Mouse (Mus musculus): ENCODE results near the gene Itgb4. TPM values are rescaled to one million over a fixed set of nuclear protein-coding genes. Genes with fewer than 3 reads are reported as not detected.

Itgb4 gene
- polyA plus RNA-seq, 1 experiment from 2014 or later, result 0.72 TPM

- Histone ChIP-seq H3K4me3 (ENCODE audit: low read depth, low read length) (no peak overlapping the region), H3K9ac (ENCODE audit: low read length) (no peak overlapping the region), H3K27me3 (ENCODE audit: control insufficient read depth, insufficient read depth, low read length) (no peaks in the 10 kb centered on the region), H3K36me3 (ENCODE audit: control insufficient read depth, insufficient read depth, low read length) (peaks cover 69% of the 10 kb centered on the region), H3K27ac (ENCODE audit: low read depth, low read length) (no peak overlapping the region), H3K4me1 (ENCODE audit: control insufficient read depth, insufficient read depth, low read length) (no peaks in the 10 kb centered on the region), H3K9me3 (ENCODE audit: control insufficient read depth, low read length) (peaks cover 3% of the 10 kb centered on the region; the same call in 1 of the 2 replicates), H3K4me2 (ENCODE audit: low read depth) (no peak overlapping the region)
- DNase-seq (ENCODE audit: low spot score) (no peak), ATAC-seq (ENCODE audit: insufficient read depth, low FRiP score, low TSS enrichment) (no peak)
- 95% methylated on average over 9 of the region's 9 CpGs for WGBS
Observed at GRCm38 (mm10) chr11:116053510-116054229, 79.2 kb downstream of the Itgb4 start.

- no peak for ATAC-seq (ENCODE audit: insufficient read depth, low FRiP score, low TSS enrichment)
- no peak overlapping the region for H3K4me3 ChIP-seq (ENCODE audit: low read depth, low read length)
- peaks cover 61% of the 10 kb centered on the region for H3K36me3 ChIP-seq (ENCODE audit: control insufficient read depth, insufficient read depth, low read length)
- H3K27me3 ChIP-seq (ENCODE audit: control insufficient read depth, insufficient read depth, low read length), result no peaks in the 10 kb centered on the region
- H3K4me1 ChIP-seq (ENCODE audit: control insufficient read depth, insufficient read depth, low read length), result no peaks in the 10 kb centered on the region
- WGBS, result 93% methylated on average over 11 of the region's 11 CpGs
- no peaks in the 10 kb centered on the region for H3K9me3 ChIP-seq (ENCODE audit: control insufficient read depth, low read length)
- H3K4me2 ChIP-seq (ENCODE audit: low read depth), result no peak overlapping the region
- H3K9ac ChIP-seq (ENCODE audit: low read length), result no peak overlapping the region
- no peak overlapping the region for H3K27ac ChIP-seq (ENCODE audit: low read depth, low read length)
- no peak for DNase-seq (ENCODE audit: low spot score)
Observed at GRCm38 (mm10) chr11:116055873-116056272, 81.4 kb downstream of the Itgb4 start.

GRCm38 (mm10) chr11:116057237-116057881 is 82.8 kb downstream of the Itgb4 start:
- no peak for DNase-seq (ENCODE audit: low spot score)
- H3K36me3 ChIP-seq (ENCODE audit: control insufficient read depth, insufficient read depth, low read length), result peaks cover 59% of the 10 kb centered on the region
- no peak overlapping the region for H3K27ac ChIP-seq (ENCODE audit: low read depth, low read length)
- H3K4me1 ChIP-seq (ENCODE audit: control insufficient read depth, insufficient read depth, low read length), result no peaks in the 10 kb centered on the region
- H3K9me3 ChIP-seq (ENCODE audit: control insufficient read depth, low read length), result no peaks in the 10 kb centered on the region
- no peaks in the 10 kb centered on the region for H3K27me3 ChIP-seq (ENCODE audit: control insufficient read depth, insufficient read depth, low read length)
- no peak overlapping the region for H3K4me3 ChIP-seq (ENCODE audit: low read depth, low read length)
- no peak for ATAC-seq (ENCODE audit: insufficient read depth, low FRiP score, low TSS enrichment)
- no peak overlapping the region for H3K9ac ChIP-seq (ENCODE audit: low read length)
- 92% methylated on average over 4 of the region's 4 CpGs for WGBS
- H3K4me2 ChIP-seq (ENCODE audit: low read depth), result no peak overlapping the region

Other genes with a start within 250 kb of the Itgb4 start
- 18.6 and 19.0 TPM in 2 replicates for gene Tmem94, start 209.3 kb upstream of the Itgb4 start, polyA plus RNA-seq (2014; fragmentation: Nextera tagmentation; extraction: Ambion mirVana)
- 16.4 and 19.1 TPM in 2 replicates for gene Caskin2, start 161.1 kb upstream of the Itgb4 start, polyA plus RNA-seq (2014; fragmentation: Nextera tagmentation; extraction: Ambion mirVana)
- 26.1 and 29.8 TPM in 2 replicates for gene Tsen54, start 160.0 kb upstream of the Itgb4 start, polyA plus RNA-seq (2014; fragmentation: Nextera tagmentation; extraction: Ambion mirVana)
- gene Llgl2, start 150.7 kb upstream of the Itgb4 start, polyA plus RNA-seq (2014; fragmentation: Nextera tagmentation; extraction: Ambion mirVana), result 6.1 and 6.5 TPM in 2 replicates
- 0.12 and 0.13 TPM in 2 replicates for gene Myo15b, start 116.3 kb upstream of the Itgb4 start, polyA plus RNA-seq (2014; fragmentation: Nextera tagmentation; extraction: Ambion mirVana)
- gene Smim5, start 74.7 kb upstream of the Itgb4 start, polyA plus RNA-seq (2014; fragmentation: Nextera tagmentation; extraction: Ambion mirVana), result 2.0 and 3.4 TPM in 2 replicates
- gene Smim6, start 62.7 kb upstream of the Itgb4 start, polyA plus RNA-seq (2014; fragmentation: Nextera tagmentation; extraction: Ambion mirVana), result 0.42 TPM in 1 of 2 replicates, not detected in the other
- gene Sap30bp, start 41.4 kb upstream of the Itgb4 start, polyA plus RNA-seq (2014; fragmentation: Nextera tagmentation; extraction: Ambion mirVana), result 48.9 and 51.8 TPM in 2 replicates
- gene Recql5, start 41.2 kb upstream of the Itgb4 start, polyA plus RNA-seq (2014; fragmentation: Nextera tagmentation; extraction: Ambion mirVana), result 23.9 and 25.2 TPM in 2 replicates
- 122 and 124 TPM in 2 replicates for gene Galk1, start 38.0 kb downstream of the Itgb4 start, polyA plus RNA-seq (2014; fragmentation: Nextera tagmentation; extraction: Ambion mirVana)
- gene H3f3b, start 53.3 kb downstream of the Itgb4 start, polyA plus RNA-seq (2014; fragmentation: Nextera tagmentation; extraction: Ambion mirVana), result 1,827 and 1,865 TPM in 2 replicates
- gene Unk, start 55.6 kb downstream of the Itgb4 start, polyA plus RNA-seq (2014; fragmentation: Nextera tagmentation; extraction: Ambion mirVana), result 30.3 and 34.4 TPM in 2 replicates
- gene Unc13d, start 103.3 kb downstream of the Itgb4 start, polyA plus RNA-seq (2014; fragmentation: Nextera tagmentation; extraction: Ambion mirVana), result 1.3 and 1.5 TPM in 2 replicates
- gene Wbp2, start 112.3 kb downstream of the Itgb4 start, polyA plus RNA-seq (2014; fragmentation: Nextera tagmentation; extraction: Ambion mirVana), result 95.3 and 105 TPM in 2 replicates
- 3.2 and 3.3 TPM in 2 replicates for gene Trim47, start 152.5 kb downstream of the Itgb4 start, polyA plus RNA-seq (2014; fragmentation: Nextera tagmentation; extraction: Ambion mirVana)
- 1.6 TPM in 2 replicates for gene Trim65, start 156.4 kb downstream of the Itgb4 start, polyA plus RNA-seq (2014; fragmentation: Nextera tagmentation; extraction: Ambion mirVana)
- 99.8 and 102 TPM in 2 replicates for gene Mrpl38, start 164.2 kb downstream of the Itgb4 start, polyA plus RNA-seq (2014; fragmentation: Nextera tagmentation; extraction: Ambion mirVana)
- gene Fbf1, start 193.5 kb downstream of the Itgb4 start, polyA plus RNA-seq (2014; fragmentation: Nextera tagmentation; extraction: Ambion mirVana), result 35.7 and 37.0 TPM in 2 replicates
- 54.9 and 63.6 TPM in 2 replicates for gene Ten1, start 224.1 kb downstream of the Itgb4 start, polyA plus RNA-seq (2014; fragmentation: Nextera tagmentation; extraction: Ambion mirVana)
- gene Acox1, start 224.3 kb downstream of the Itgb4 start, polyA plus RNA-seq (2014; fragmentation: Nextera tagmentation; extraction: Ambion mirVana), result 33.2 and 34.4 TPM in 2 replicates